Mouse (Mus musculus) MEL (cell line): ENCODE data around the gene Tcf12. TPM values are rescaled to one million over a fixed set of nuclear protein-coding genes. Genes with fewer than 3 reads are reported as not detected.

Experiments
- DNase-seq: peaks from one replicate; pipeline ENCODE4 v3.0.0; 2011; ENCODE audit warnings: low read depth, low spot score
- H3K27ac ChIP-seq: 2 replicates; pipeline ENCODE4 v1.5.1; 2012; ENCODE audit warnings: low read depth, mild to moderate bottlenecking, control low read depth, low read length, moderate library complexity; ENCODE audit not compliant: control insufficient read depth
- H3K27me3 ChIP-seq, 2 experiments: fragments of 150-350 bp in 1 of 2; sonication (generic) in 1 of 2; 2 replicates each; pipeline ENCODE4 v1.6.1; 2012; ENCODE audit warnings: low read length in 2 of 2, mild to moderate bottlenecking in 2 of 2, improper control_type of control experiment in 1 of 2, moderate library complexity in 1 of 2; ENCODE audit not compliant: insufficient read depth in 2 of 2, control insufficient read depth in 1 of 2
- H3K36me3 ChIP-seq, 2 experiments: 2 replicates each; pipeline ENCODE4 v1.6.1; 2012 to 2014; ENCODE audit warnings: low read length in 2 of 2, improper control_type of control experiment in 1 of 2, inconsistent platforms in 1 of 2, mild to moderate bottlenecking in 1 of 2; ENCODE audit not compliant: insufficient read depth in 2 of 2, control insufficient read depth in 1 of 2
- H3K4me1 ChIP-seq, 2 experiments: fragments of 150-350 bp in 1 of 2; sonication (generic) in 1 of 2; 2 replicates each; pipeline ENCODE4 v1.6.1; 2012; ENCODE audit warnings: low read length in 2 of 2, improper control_type of control experiment in 1 of 2, mild to moderate bottlenecking in 1 of 2; ENCODE audit not compliant: insufficient read depth in 2 of 2, control insufficient read depth in 1 of 2
- H3K4me3 ChIP-seq, 2 experiments: fragments of 150-350 bp in 1 of 2; sonication (generic) in 1 of 2; 2 replicates each; pipeline ENCODE4 v1.5.1; 2012; ENCODE audit warnings: low read depth in 2 of 2, low read length in 2 of 2, mild to moderate bottlenecking in 2 of 2, moderate library complexity in 2 of 2, control low read depth in 1 of 2, improper control_type of control experiment in 1 of 2; ENCODE audit not compliant: control insufficient read depth in 1 of 2, insufficient read depth in 1 of 2
- H3K79me2 ChIP-seq: 2 replicates; pipeline ENCODE4 v1.6.1; 2012; ENCODE audit warnings: mild to moderate bottlenecking, low read length, moderate library complexity; ENCODE audit not compliant: control insufficient read depth, poor library complexity, insufficient read depth
- H3K9ac ChIP-seq: 2 replicates; pipeline ENCODE4 v1.6.1; 2012; ENCODE audit warnings: low read depth, mild to moderate bottlenecking, control low read depth, low read length, moderate library complexity; ENCODE audit not compliant: control insufficient read depth, poor library complexity, severe bottlenecking
- H3K9me3 ChIP-seq: fragments of 150-350 bp; sonication (generic); replicated peaks from 2 replicates; pipeline ENCODE4 v1.6.1; 2012; ENCODE audit warnings: mild to moderate bottlenecking, low read length, improper control_type of control experiment, moderate library complexity; ENCODE audit not compliant: insufficient read depth
- CHD2 ChIP-seq: IDR thresholded peaks from 2 replicates; pipeline ENCODE4 v1.6.1; 2011; ENCODE audit warnings: low read length, improper control_type of control experiment
- EP300 ChIP-seq, 2 experiments: IDR thresholded peaks; 2 replicates each; pipeline ENCODE4 v1.6.1; 2011; ENCODE audit warnings: improper control_type of control experiment in 2 of 2, low read length in 2 of 2, low read depth in 1 of 2, mild to moderate bottlenecking in 1 of 2
- GATA1 ChIP-seq: IDR thresholded peaks from 2 replicates; pipeline ENCODE4 v1.6.1; 2011; ENCODE audit warnings: low read depth, low read length, improper control_type of control experiment
- HCFC1 ChIP-seq: IDR thresholded peaks from 2 replicates; pipeline ENCODE4 v1.6.1; 2012; ENCODE audit warnings: low read depth, mild to moderate bottlenecking, inconsistent platforms, low read length, improper control_type of control experiment, moderate library complexity
- JUND ChIP-seq: IDR thresholded peaks from 2 replicates; pipeline ENCODE4 v1.6.1; 2011; ENCODE audit warnings: low read depth, mild to moderate bottlenecking, improper control_type of control experiment, low read length
- MAX ChIP-seq: IDR thresholded peaks from 2 replicates; pipeline ENCODE4 v1.6.1; 2011; ENCODE audit warnings: low read length, improper control_type of control experiment
- MAZ ChIP-seq: IDR thresholded peaks from 2 replicates; pipeline ENCODE4 v1.6.1; 2012; ENCODE audit warnings: low read depth, mild to moderate bottlenecking, inconsistent platforms, low read length, improper control_type of control experiment
- MXI1 ChIP-seq: IDR thresholded peaks from 2 replicates; pipeline ENCODE4 v1.6.1; 2011; ENCODE audit warnings: mild to moderate bottlenecking, low read depth, low read length, improper control_type of control experiment
- MYC ChIP-seq: IDR thresholded peaks from 2 replicates; pipeline ENCODE4 v1.6.1; 2011; ENCODE audit warnings: low read depth, mild to moderate bottlenecking, low read length, improper control_type of control experiment, moderate library complexity
- RCOR1 ChIP-seq: IDR thresholded peaks from 2 replicates; pipeline ENCODE4 v1.6.1; 2012; ENCODE audit warnings: low read depth, mild to moderate bottlenecking, inconsistent platforms, low read length, improper control_type of control experiment
- TBP ChIP-seq: IDR thresholded peaks from 2 replicates; pipeline ENCODE4 v1.8.0; 2011; ENCODE audit warnings: low read depth, low read length, improper control_type of control experiment
- UBTF ChIP-seq: IDR thresholded peaks from 2 replicates; pipeline ENCODE4 v1.6.1; 2012; ENCODE audit warnings: low read depth, mild to moderate bottlenecking, inconsistent platforms, low read length, improper control_type of control experiment, moderate library complexity, borderline replicate concordance; ENCODE audit not compliant: insufficient read depth
- USF2 ChIP-seq, 2 experiments: IDR thresholded peaks; 2 replicates each; pipeline ENCODE4 v1.6.1; 2011 to 2012; ENCODE audit warnings: improper control_type of control experiment in 2 of 2, low read length in 2 of 2, borderline replicate concordance in 1 of 2, inconsistent platforms in 1 of 2, low read depth in 1 of 2, mild to moderate bottlenecking in 1 of 2; ENCODE audit not compliant: insufficient read depth in 1 of 2
- ZC3H11A ChIP-seq: IDR thresholded peaks from 2 replicates; pipeline ENCODE4 v1.6.1; 2012; ENCODE audit warnings: low read depth, mild to moderate bottlenecking, inconsistent platforms, low read length, improper control_type of control experiment
- ZNF384 ChIP-seq: IDR thresholded peaks from 2 replicates; pipeline ENCODE4 v1.6.1; 2012; ENCODE audit warnings: low read depth, mild to moderate bottlenecking, inconsistent platforms, low read length, improper control_type of control experiment
- polyA plus RNA-seq, 2 experiments: library from polyadenylated mRNA; stranded (reverse) in 1 of 2; unstranded in 1 of 2; fragments of >175 nt in 1 of 2; fragments of >200 nt in 1 of 2; gene quantifications; 2 replicates each; pipeline versions ENCODE4 v1.2.1 to v1.2.4; 2012; ENCODE audit warnings: low replicate concordance in 2 of 2, low read depth in 1 of 2; ENCODE audit not compliant: insufficient read length in 2 of 2, insufficient read depth in 1 of 2, missing spikeins in 1 of 2
- total RNA-seq: library from RNA; depleted of rRNA; stranded (reverse); fragments of 300-350 nt; gene quantifications from 2 replicates; pipeline ENCODE4 v1.2.3, GENCODE M21; 2012

Tcf12 gene
- total and polyA plus RNA-seq, 3 experiments = 29.3 to 70.5 (median 39.6) TPM

GRCm38 (mm10) chr9:72157091-72157490 is 45.4 kb upstream of the Tcf12 start:
- Histone ChIP-seq H3K27ac (no peak overlapping the region), H3K4me3 (no peak overlapping the region), H3K4me1 (no peaks in the 10 kb centered on the region), H3K9ac (no peak overlapping the region), H3K9me3 (no peaks in the 10 kb centered on the region), H3K36me3 (no peaks in the 10 kb centered on the region), H3K27me3 (peaks cover 0 to 1% of the 10 kb centered on the region in 2 experiments; a peak in 3 of 4 replicates), H3K79me2 (no peaks in the 10 kb centered on the region)
- DNase-seq = no peak
- no peak for TF ChIP-seq RCOR1
- TF ChIP-seq ZNF384 = no peak
- TF ChIP-seq CHD2 = no peak
- no peak for TF ChIP-seq ZC3H11A
- TF ChIP-seq USF2 (IDR thresholded peaks at IDR 0.05; ENCODE audit: borderline replicate concordance in 1 of 2, insufficient read depth in 1 of 2, low read depth in 1 of 2, low read length in 2 of 2) = no peak
- no peak for TF ChIP-seq MYC
- TF ChIP-seq TBP = no peak
- no peak for TF ChIP-seq MAZ
- no peak for TF ChIP-seq MAX
- no peak for TF ChIP-seq HCFC1
- TF ChIP-seq MXI1 = no peak
- TF ChIP-seq JUND = no peak
- TF ChIP-seq UBTF = no peak

DNA sequence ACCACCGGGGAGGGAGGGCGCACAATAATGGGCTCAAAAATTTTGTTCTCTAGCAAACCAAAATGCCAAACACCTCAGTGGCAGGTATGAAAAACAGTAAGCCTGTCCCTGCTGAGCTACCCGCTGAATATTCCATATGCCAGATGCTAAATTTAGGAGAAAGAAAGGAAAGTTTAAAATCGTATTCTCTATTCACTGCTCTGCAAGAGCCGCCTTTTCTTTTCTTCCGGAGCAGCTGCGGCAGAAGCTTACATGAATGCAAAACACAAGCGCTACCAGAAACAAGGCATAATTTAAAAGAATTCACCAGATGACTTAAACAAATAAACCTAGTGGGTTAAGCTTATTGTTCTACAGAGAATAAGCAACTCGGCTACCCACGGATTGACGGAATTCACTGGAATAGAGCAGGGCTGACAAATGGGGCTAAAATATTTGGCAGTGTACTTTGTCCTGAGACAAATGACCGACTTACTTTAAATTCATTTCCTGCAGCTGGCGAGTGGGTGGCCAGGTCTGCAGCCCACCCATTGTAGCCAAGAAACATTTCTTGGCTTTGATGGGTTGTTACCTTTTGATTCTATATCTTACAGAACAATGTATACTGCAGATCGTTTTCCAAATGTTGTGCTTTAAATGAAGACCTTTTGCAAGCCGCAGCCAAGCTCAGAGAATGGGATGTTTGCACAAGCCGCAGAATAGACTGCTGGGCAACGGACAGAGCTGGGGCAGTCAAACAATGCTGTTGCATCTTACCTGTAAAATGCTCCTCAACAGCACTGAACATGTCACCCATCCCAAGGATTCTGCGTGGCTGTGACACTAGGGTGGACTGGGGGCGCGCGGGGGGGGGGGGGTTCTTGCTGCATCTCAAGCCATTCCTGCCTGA is 43.8 kb upstream of the Tcf12 start:
- H3K4me3 ChIP-seq = no peak overlapping the region

More for the DNA sequence above, 43.8 kb upstream of the Tcf12 start:
- Histone ChIP-seq H3K9ac (no peak overlapping the region), H3K9me3 (no peaks in the 10 kb centered on the region), H3K36me3 (no peaks in the 10 kb centered on the region), H3K79me2 (no peaks in the 10 kb centered on the region), H3K27me3 (peaks cover 0 to 1% of the 10 kb centered on the region in 2 experiments; a peak in 3 of 4 replicates), H3K4me1 (no peaks in the 10 kb centered on the region), H3K27ac (no peak overlapping the region)
- DNase-seq = no peak
- no peak for TF ChIP-seq EP300 (IDR thresholded peaks at IDR 0.05; ENCODE audit: low read depth in 1 of 2, low read length in 2 of 2)
- TF ChIP-seq GATA1 = no peak
